Mouse (Mus musculus): Measurements from ENCODE around the gene Dab1. TPM values are rescaled to one million over a fixed set of nuclear protein-coding genes. Genes with fewer than 3 reads are reported as not detected.

Gene Dab1
- polyA plus RNA-seq, 1 experiment from 2014 or later, result 11.2 TPM

DNA sequence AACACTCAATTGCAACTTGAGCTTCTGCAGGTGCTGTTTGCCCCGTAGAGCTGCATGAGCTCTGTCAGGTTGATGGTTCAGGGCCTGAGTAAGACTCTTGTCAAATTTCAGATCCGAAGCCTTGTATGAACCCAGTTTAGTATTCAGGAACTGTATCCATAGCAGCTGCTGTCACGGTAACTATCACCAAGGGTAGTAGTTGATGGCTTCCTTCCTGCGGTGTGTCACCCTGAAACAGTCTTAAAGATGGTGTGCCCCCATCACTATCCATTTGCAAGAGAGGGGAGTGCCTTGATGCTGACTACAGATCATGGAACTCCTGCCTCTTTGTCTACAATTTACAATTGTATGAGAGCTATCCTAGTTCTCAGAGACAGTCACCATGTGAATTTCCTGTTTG is 87.3 kb downstream of the Dab1 start:
- H3K27me3 ChIP-seq (replicated peaks), result no peaks in the 10 kb centered on the region
- no peak overlapping the region for H3K27ac ChIP-seq
- 68% methylated on average over 4 of the region's 4 CpGs for WGBS
- H3K4me1 ChIP-seq, result no peaks in the 10 kb centered on the region
- H3K9ac ChIP-seq, result no peak overlapping the region
- no peak overlapping the region for H3K4me2 ChIP-seq
- no peaks in the 10 kb centered on the region for H3K36me3 ChIP-seq
- no peaks in the 10 kb centered on the region for H3K9me3 ChIP-seq
- no peak for ATAC-seq (ENCODE audit: insufficient read depth, low FRiP score, low read depth)
- no peak overlapping the region for H3K4me3 ChIP-seq (replicated peaks)

DNA sequence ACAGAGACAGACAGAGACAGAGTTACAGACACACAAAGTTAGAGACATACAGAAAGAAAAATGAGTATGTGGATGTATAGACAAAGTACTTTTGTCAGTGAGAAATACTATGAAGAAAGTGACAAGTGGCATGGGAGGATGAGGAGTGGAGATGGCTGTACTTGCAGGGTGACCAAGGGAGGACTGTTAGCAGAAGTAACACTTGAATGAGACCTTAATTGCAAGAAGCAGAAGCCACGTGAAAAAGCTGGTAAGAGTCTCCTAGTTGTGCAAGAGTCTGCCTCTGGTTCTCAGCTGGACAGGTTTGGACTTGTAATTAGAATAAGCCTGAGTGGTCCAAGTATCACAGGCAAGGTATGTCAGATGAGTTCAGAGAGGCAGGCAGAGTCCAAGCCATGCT is 88.0 kb downstream of the Dab1 start:
- ATAC-seq (ENCODE audit: insufficient read depth, low FRiP score, low read depth), result no peak
- H3K36me3 ChIP-seq, result no peaks in the 10 kb centered on the region
- H3K9ac ChIP-seq, result no peak overlapping the region
- 30% methylated on average over 1 of the region's 1 CpGs for WGBS
- H3K4me3 ChIP-seq (replicated peaks), result no peak overlapping the region
- no peak overlapping the region for H3K4me2 ChIP-seq
- no peaks in the 10 kb centered on the region for H3K4me1 ChIP-seq
- no peaks in the 10 kb centered on the region for H3K27me3 ChIP-seq (replicated peaks)
- H3K27ac ChIP-seq, result no peak overlapping the region
- no peaks in the 10 kb centered on the region for H3K9me3 ChIP-seq

DNA sequence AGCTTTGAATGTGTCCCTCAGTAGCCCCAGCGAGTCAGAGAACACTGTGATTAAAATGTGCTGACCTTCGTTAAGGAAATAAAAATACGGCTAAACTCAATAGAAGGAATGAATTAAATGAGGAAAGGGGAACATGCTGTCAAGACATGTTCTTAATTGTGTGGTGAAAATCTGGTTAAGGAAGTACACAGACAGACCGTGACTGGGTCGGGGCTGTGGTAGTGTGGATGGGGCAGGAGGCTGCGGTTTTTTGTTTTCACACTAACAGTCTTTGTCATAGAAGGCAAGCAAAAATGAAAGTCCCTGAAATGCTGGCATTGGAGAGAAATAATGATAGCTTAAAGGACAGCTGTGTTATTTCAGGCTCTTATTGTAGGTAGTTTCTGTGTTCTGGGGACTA is 92.2 kb downstream of the Dab1 start:
- Histone ChIP-seq H3K9ac (no peak overlapping the region), H3K4me1 (no peaks in the 10 kb centered on the region), H3K4me3 (replicated peaks) (no peak overlapping the region), H3K4me2 (no peak overlapping the region), H3K36me3 (no peaks in the 10 kb centered on the region), H3K27me3 (replicated peaks) (no peaks in the 10 kb centered on the region), H3K9me3 (no peaks in the 10 kb centered on the region), H3K27ac (no peak overlapping the region)
- ATAC-seq (ENCODE audit: insufficient read depth, low FRiP score, low read depth), result no peak
- 77% methylated on average over 6 of the region's 6 CpGs for WGBS

DNA sequence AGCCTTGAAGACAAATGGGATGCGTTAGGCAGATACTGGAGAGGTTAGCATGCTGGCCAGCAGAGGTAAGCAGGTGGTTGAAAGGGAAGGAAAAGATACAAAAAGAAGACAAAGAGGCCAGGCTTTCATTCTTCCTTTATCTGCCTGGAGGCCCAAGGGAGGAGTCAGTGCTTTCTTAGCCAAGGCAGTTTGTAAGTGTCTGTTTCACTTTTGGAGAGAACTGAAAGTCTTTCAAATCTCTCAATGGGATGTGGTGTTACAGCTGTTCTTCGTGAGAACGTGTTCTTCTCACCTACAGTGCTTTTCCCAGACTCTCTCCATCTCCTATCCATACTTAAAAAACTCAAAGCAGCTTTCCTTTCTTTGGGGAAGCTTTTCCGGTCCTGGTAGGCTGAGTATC is 94.8 kb downstream of the Dab1 start:
- Histone ChIP-seq H3K4me1 (no peaks in the 10 kb centered on the region), H3K27ac (no peak overlapping the region), H3K27me3 (replicated peaks) (no peaks in the 10 kb centered on the region), H3K9me3 (no peaks in the 10 kb centered on the region), H3K4me2 (no peak overlapping the region), H3K4me3 (replicated peaks) (no peak overlapping the region), H3K9ac (no peak overlapping the region), H3K36me3 (no peaks in the 10 kb centered on the region)
- ATAC-seq (ENCODE audit: insufficient read depth, low FRiP score, low read depth), result no peak
- 72% methylated on average over 4 of the region's 4 CpGs for WGBS

DNA sequence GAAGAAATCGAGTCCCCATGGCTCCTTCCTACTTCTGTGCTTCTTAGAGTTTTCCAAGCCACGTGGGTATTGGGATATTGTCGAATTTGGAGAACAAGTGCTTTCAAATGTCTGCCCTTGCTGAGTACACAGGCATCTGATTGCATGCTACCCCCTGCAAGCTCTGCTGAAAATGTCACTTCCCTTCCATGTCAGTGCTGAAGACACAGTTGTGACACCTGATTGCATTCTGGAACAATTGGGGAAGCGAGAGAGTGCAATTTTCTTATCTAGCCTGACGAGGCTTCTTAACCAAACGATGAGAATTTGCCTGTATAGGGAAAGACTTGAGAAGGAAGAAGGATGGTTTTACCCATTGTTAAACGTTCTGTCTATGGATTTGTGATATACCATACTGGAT is 95.8 kb downstream of the Dab1 start:
- 74% methylated on average over 7 of the region's 7 CpGs for WGBS
- no peak overlapping the region for H3K4me2 ChIP-seq
- H3K27ac ChIP-seq, result no peak overlapping the region
- no peak overlapping the region for H3K4me3 ChIP-seq (replicated peaks)
- no peak for ATAC-seq (ENCODE audit: insufficient read depth, low FRiP score, low read depth)
- H3K4me1 ChIP-seq, result no peaks in the 10 kb centered on the region
- no peaks in the 10 kb centered on the region for H3K9me3 ChIP-seq
- H3K9ac ChIP-seq, result no peak overlapping the region
- H3K27me3 ChIP-seq (replicated peaks), result no peaks in the 10 kb centered on the region
- no peaks in the 10 kb centered on the region for H3K36me3 ChIP-seq

DNA sequence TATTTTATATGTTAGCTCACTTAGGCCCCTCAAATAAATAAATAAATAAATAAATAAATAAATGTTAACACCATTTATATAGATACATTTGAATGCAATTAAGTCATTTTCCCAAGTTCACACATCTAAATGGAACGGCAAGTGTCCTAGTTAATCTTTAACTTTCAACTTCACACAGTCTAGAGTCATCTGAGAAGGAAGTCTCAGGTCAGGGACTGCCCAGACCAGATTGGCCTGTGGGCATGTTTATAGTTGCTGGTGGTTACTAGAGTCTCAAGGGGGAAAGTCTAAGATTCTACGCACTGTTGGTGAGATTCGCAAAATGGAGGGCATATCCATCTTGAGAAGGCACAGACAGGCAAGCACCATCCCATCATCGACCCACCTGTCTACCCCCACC is 96.4 kb downstream of the Dab1 start:
- Histone ChIP-seq H3K4me3 (replicated peaks) (no peak overlapping the region), H3K27me3 (replicated peaks) (no peaks in the 10 kb centered on the region), H3K9ac (no peak overlapping the region), H3K36me3 (no peaks in the 10 kb centered on the region), H3K4me2 (no peak overlapping the region), H3K9me3 (no peaks in the 10 kb centered on the region), H3K27ac (no peak overlapping the region), H3K4me1 (no peaks in the 10 kb centered on the region)
- ATAC-seq (ENCODE audit: insufficient read depth, low FRiP score, low read depth), result no peak
- WGBS, result 85% methylated on average over 4 of the region's 4 CpGs

DNA sequence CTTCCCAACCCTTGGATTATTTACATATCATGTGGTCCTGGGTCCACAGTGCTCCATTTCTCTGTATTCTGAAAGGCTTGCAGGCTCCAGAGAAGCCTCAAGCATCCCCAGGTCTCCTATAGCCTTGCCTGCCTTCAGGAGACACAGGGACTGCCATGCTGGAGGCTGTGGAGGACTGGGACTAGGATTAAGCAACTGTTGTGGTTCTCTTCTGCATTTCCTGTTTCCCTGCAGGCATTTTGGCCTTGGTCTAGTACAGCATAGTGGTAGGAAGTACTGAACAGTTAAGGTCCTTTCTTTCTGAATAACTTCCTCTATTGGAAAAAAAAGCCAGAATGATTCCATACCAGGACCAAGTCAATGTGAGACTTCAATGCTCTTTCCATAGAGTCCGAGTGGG is 103.6 kb downstream of the Dab1 start:
- no peak overlapping the region for H3K4me3 ChIP-seq (replicated peaks)
- H3K27ac ChIP-seq, result no peak overlapping the region
- no peaks in the 10 kb centered on the region for H3K9me3 ChIP-seq
- no peak overlapping the region for H3K4me2 ChIP-seq
- ATAC-seq (ENCODE audit: insufficient read depth, low FRiP score, low read depth), result no peak
- no peak overlapping the region for H3K9ac ChIP-seq
- WGBS, result 90% methylated on average over 1 of the region's 1 CpGs
- no peaks in the 10 kb centered on the region for H3K27me3 ChIP-seq (replicated peaks)
- H3K36me3 ChIP-seq, result no peaks in the 10 kb centered on the region
- no peaks in the 10 kb centered on the region for H3K4me1 ChIP-seq

DNA sequence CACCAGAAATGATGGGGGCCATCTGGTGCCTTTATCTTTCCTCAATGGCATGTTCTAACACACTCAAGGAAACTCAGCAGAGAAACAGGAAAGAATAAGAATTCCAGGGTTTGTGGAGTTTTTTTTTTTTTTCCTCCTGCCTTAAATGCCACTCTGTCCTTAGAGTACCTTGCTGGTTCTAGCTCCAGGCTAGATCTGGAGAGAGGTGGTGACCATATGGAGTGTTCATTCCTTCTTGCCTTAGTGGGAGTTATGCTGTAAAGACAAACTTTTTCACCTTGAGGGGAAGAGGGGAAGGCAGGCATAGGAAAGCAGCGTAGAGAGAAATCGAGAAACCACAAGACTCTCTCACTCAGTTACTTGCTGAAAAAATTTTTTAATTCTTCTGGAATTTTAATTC is 107.3 kb downstream of the Dab1 start:
- 79% methylated on average over 2 of the region's 2 CpGs for WGBS
- Histone ChIP-seq H3K36me3 (no peaks in the 10 kb centered on the region), H3K27me3 (replicated peaks) (no peaks in the 10 kb centered on the region), H3K4me3 (replicated peaks) (no peak overlapping the region), H3K9me3 (no peaks in the 10 kb centered on the region), H3K4me1 (no peaks in the 10 kb centered on the region), H3K27ac (no peak overlapping the region), H3K4me2 (no peak overlapping the region), H3K9ac (no peak overlapping the region)
- ATAC-seq (ENCODE audit: insufficient read depth, low FRiP score, low read depth), result no peak

DNA sequence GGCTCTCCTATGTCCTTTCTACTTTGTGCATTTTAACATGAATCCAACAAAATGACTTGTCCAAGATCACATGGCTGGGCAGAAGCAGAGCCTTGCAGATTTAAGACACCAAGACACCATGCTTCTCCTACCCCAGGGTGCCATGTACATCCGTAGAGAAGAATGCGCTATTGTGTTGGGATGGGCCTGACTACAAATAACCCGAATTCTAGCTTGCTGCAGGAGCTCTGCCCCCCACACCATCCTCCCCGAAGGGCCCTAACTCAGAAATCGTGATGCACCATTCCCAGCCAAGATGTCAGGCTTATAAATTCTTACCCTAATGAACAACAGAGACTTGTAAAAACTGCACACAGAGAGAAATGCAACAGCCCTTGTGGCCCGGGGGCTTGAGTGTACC is 118.0 kb downstream of the Dab1 start:
- Histone ChIP-seq H3K9me3 (no peaks in the 10 kb centered on the region), H3K9ac (no peak overlapping the region), H3K36me3 (no peaks in the 10 kb centered on the region), H3K27me3 (replicated peaks) (no peaks in the 10 kb centered on the region), H3K4me1 (no peaks in the 10 kb centered on the region), H3K27ac (no peak overlapping the region), H3K4me2 (no peak overlapping the region), H3K4me3 (replicated peaks) (no peak overlapping the region)
- WGBS, result 76% methylated on average over 6 of the region's 6 CpGs
- ATAC-seq (ENCODE audit: insufficient read depth, low FRiP score, low read depth), result no peak

DNA sequence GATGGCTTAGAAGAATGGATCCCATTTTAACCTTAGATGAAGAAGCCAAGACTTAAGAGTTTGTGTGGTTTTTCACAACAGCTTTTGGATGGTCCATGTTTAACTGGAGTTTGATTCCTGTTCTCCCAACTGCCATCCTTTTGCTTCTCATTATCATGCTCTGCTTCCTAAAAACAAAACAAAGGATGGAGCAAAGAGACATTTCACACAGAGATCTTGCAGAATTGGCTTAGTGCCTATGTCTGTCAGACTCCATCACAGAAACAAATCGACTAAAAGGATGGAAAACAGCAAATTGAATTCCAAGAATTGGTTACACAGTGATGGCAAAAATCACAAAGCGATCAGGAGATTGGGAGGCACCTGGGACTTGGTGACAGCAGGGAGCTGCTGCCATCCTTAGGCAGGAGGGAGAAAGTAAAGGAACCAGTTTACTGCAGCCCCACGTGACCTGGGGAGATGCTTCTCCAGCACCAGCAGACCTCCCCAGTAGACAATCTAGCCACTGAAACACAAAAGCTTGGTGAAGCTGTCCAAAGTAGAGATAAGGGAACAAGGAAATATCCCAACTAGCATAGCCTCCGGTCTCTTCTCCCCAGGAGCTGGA is 132.2 kb downstream of the Dab1 start:
- Histone ChIP-seq H3K27ac (no peak overlapping the region), H3K4me2 (no peak overlapping the region), H3K9me3 (no peaks in the 10 kb centered on the region), H3K36me3 (no peaks in the 10 kb centered on the region), H3K9ac (no peak overlapping the region), H3K4me1 (no peaks in the 10 kb centered on the region), H3K27me3 (replicated peaks) (no peaks in the 10 kb centered on the region), H3K4me3 (replicated peaks) (no peak overlapping the region)
- ATAC-seq (ENCODE audit: insufficient read depth, low FRiP score, low read depth), result no peak
- 57% methylated on average over 4 of the region's 4 CpGs for WGBS

DNA sequence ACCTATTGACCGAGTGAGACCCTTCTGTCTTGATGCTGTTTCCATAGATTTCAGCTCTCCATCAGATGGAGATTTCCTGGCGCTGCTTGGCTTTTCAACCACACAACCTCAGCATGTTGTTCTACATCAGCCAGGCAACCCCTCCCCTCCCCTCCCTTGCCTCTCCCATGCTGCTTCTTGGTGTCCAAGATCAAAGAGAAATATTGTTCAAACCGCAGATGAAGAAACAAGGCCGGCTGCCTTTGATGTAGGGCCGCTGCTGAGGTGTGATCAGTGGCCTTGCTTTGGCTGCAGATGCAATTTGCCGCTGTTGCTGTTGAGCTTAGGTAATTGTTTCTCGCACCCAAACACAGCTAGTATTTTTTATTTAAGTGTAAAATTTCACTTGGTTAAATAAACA is 135.4 kb downstream of the Dab1 start:
- WGBS, result 62% methylated on average over 7 of the region's 7 CpGs

DNA sequence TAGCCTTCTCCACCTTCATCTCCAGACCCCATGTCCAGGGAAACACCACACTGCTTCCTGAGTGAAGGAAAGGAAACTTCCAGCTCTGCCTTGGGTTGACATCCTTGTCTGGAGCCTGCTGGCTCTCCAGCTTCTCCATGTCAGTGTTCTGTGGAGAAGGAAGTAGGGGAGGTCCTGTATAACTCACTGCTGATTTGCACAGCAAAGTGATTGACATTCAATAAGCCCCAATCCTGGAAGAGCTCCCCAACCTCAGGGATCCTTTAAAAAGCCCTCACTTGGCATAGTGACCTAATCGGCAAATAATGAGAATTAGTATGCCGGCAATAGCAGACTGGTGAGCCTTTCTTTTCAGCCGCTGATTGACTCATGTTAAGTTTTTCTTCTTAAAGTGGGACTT is 138.1 kb downstream of the Dab1 start:
- Histone ChIP-seq H3K4me3 (replicated peaks) (no peak overlapping the region), H3K4me1 (no peaks in the 10 kb centered on the region), H3K27ac (no peak overlapping the region), H3K36me3 (no peaks in the 10 kb centered on the region), H3K9me3 (no peaks in the 10 kb centered on the region), H3K27me3 (replicated peaks) (no peaks in the 10 kb centered on the region), H3K9ac (no peak overlapping the region), H3K4me2 (no peak overlapping the region)
- ATAC-seq (ENCODE audit: insufficient read depth, low FRiP score, low read depth), result no peak
- WGBS, result 76% methylated on average over 3 of the region's 3 CpGs

More for the DNA sequence above, 135.4 kb downstream of the Dab1 start:
- Histone ChIP-seq H3K9me3 (no peaks in the 10 kb centered on the region), H3K4me2 (no peak overlapping the region), H3K4me1 (no peaks in the 10 kb centered on the region), H3K27ac (no peak overlapping the region), H3K27me3 (replicated peaks) (no peaks in the 10 kb centered on the region), H3K9ac (no peak overlapping the region), H3K36me3 (no peaks in the 10 kb centered on the region), H3K4me3 (replicated peaks) (no peak overlapping the region)
- no peak for ATAC-seq (ENCODE audit: insufficient read depth, low FRiP score, low read depth)

DNA sequence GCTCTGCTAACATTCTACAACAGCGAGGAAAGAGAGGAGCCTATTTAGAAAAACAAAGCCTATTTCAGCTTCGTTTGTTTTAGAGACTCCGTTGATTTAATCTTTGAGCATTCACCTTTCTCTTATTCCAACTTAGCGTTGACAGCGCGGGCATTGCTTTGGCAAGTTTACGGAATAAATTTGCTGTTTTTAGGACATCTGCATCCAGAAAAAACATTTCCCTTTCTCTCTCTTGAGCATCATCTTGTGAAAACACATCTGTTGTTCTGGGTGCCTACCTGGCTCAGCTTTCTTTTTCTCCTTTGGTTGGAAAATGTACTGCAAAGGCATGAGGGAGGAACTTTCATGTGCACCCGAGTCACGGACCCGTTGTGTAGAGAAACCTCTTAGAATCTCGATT is 143.3 kb downstream of the Dab1 start:
- ATAC-seq (ENCODE audit: insufficient read depth, low FRiP score, low read depth), result no peak
- no peaks in the 10 kb centered on the region for H3K27me3 ChIP-seq (replicated peaks)
- no peak overlapping the region for H3K4me2 ChIP-seq
- H3K9ac ChIP-seq, result no peak overlapping the region
- H3K27ac ChIP-seq, result no peak overlapping the region
- H3K4me1 ChIP-seq, result no peaks in the 10 kb centered on the region
- 82% methylated on average over 11 of the region's 11 CpGs for WGBS
- no peaks in the 10 kb centered on the region for H3K9me3 ChIP-seq
- H3K4me3 ChIP-seq (replicated peaks), result no peak overlapping the region
- H3K36me3 ChIP-seq, result no peaks in the 10 kb centered on the region
